Mouse (Mus musculus): ENCODE results near the gene Nrip1. TPM values are rescaled to one million over a fixed set of nuclear protein-coding genes. Genes with fewer than 3 reads are reported as not detected.

Nrip1 gene
- total RNA-seq, 4 experiments from 2014 or later, result 49.2 to 56.7 (median 50.9) TPM

GRCm38 (mm10) chr16:76283796-76284195, 89.8 kb downstream of the Nrip1 start:
- no peak for DNase-seq (ENCODE audit: low spot score in 2 of 2)

DNA sequence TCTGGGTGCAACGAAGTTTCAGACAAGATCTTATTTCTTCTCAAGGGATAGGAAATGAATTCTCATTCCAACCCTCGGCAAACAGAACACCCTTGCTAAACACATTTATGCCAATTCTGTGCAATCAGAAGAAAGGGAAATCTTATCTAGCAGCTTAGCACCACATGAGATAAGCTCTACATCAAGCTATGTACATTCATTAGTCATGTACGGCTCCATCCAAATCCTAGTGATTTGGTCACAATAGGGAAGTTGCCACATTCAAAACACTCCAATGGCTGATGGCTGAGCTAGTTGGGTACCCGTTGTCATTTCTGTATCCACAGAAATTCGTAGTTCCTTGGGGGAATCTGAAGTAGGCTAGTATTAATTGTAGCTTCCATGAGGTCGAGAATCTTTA, 91.8 kb downstream of the Nrip1 start:
- no peak for DNase-seq (ENCODE audit: low spot score in 2 of 2)

DNA sequence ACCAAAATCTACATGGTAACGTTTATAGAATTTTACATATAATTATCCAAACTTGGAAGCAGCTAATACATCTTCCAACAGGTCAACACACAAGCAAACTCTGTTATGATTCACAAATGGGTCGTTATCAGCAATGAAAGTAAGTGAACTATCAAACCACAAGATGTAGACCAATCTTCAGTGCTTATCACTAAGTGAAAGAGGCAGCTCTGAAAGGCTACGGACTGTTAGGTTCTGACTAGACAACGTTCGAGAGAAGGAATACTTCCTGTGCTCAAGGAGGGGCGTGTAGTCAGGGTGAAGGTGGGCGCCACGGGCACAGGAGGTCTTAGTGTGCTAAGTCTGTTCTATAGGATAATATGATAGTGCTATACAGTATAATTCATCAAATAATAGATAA, 93.3 kb downstream of the Nrip1 start:
- DNase-seq (ENCODE audit: low spot score in 2 of 2), result no peak

DNA sequence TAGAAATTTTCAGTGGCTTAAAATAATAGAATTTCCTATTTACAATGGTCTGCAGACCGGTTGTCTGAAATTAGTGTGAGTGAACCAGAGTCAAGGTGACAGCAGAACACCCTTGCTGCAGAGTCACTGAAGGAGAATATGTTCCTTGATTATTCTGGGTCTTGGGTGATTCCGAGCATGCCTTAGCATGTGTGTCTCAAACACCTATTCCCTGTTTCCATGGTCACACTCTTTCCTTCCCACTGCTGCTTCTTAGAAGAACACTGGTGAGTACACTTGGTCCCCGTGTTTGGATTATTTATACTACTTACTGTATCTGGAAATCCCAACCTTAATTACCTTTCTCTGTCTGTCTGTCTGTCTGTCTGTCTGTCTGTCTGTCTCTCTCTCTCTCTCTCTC, 97.4 kb downstream of the Nrip1 start:
- DNase-seq (ENCODE audit: low spot score in 2 of 2), result no peak

DNA sequence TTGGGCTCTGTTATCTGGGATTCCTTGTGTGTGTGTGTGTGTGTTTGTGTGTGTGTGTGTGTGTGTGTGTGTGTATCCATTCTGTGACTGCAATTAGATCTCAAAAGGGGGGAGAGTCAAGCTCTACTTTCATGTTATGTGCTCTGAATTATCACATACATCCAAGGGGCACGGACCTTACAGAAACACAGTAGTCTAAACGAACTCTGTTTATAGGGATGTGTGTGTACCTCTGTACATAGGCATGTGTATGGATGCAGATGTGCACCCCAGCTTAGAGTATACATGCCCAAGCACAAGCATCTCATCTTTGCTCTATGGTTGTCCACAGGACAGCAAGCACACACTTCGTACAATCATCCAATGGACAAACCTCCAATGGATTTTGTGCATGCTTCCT, 98.0 kb downstream of the Nrip1 start:
- DNase-seq (ENCODE audit: low spot score in 2 of 2), result no peak

- no peak for DNase-seq (ENCODE audit: low spot score in 2 of 2)
These were observed 98.5 kb downstream of the Nrip1 start for GRCm38 (mm10) chr16:76275166-76275565.

DNA sequence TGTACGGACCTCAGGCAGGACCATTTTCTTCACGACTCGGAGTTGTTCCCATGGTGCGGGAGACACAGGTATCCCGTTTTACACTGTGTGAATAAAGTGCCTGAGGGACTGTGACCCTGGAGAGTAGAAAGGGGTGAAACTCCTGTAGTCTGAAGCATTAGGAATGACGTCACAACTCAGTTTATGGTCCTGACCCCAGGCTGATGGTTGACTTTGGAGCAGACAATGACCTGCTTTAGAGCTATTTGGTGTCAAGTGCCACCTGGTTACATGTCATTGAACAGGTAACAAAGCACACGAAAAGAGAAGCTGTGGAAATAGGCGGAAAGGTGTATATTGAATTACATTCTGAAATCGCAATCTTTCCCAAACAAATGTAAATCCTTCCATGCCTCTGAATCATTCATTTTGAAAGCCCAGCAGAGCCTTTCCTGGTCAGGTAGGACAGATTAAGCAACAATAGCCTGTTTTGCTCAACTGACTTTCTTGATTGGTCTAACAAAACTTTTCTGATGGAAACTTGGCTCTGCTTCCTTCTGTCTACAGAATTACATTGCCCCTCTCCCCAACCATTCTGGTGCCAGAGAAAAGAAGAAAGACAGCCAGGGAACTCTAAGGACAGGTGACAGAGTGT, 106.9 kb downstream of the Nrip1 start:
- no peak for DNase-seq (ENCODE audit: low spot score in 2 of 2)

GRCm38 (mm10) chr16:76265874-76266273, 107.8 kb downstream of the Nrip1 start:
- no peak for DNase-seq (ENCODE audit: low spot score in 2 of 2)

GRCm38 (mm10) chr16:76265301-76265700, 108.3 kb downstream of the Nrip1 start:
- DNase-seq (ENCODE audit: low spot score in 2 of 2), result no peak

DNA sequence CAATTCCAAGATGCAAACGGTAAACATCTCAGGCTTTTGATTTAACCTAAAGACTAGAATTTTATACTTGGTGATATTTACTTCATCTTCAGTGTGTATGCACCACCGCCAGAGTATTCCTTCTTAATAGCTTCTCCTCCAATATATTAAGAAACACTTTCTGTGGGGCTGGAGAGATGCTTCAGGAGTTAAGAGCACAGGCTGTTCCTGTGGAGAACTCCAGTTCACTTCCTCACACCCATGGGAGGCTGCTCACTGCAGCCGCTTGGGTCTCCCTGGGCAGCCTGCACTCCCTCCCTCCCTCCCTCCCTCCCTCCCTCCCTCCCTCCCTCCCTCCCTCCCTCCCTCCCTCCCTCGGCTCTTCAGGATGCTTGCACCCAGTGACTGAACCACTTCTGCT, 110.2 kb downstream of the Nrip1 start:
- no peak for DNase-seq (ENCODE audit: low spot score in 2 of 2)

DNA sequence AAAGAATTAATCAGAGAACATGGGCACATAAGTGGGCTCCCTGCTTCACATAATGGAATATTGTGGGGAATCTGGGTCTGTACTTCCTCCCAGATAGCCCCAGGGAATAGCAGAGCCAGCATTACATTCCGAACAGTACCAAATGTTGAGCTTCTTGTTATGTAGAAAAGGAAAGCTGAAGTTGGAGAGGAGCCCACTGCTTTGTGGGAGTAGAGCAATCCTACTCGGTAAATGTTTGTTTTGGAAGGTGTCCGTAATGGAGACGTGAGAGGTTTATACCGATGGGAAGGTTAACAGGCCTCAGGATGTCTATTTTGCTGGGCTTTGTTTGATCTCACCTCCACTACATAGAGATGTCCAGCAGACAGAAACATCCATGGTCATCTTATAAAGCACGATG, 113.3 kb downstream of the Nrip1 start:
- no peak for DNase-seq (ENCODE audit: low spot score in 2 of 2)

GRCm38 (mm10) chr16:76251826-76252225, 121.8 kb downstream of the Nrip1 start:
- DNase-seq (ENCODE audit: low spot score in 2 of 2), result peak in 1 of 2 experiments; percentile 6

GRCm38 (mm10) chr16:76249345-76250091, 124.1 kb downstream of the Nrip1 start:
- DNase-seq (ENCODE audit: low spot score in 2 of 2), result no peak

- no peak for DNase-seq (ENCODE audit: low spot score in 2 of 2)
These were observed 130.8 kb downstream of the Nrip1 start for GRCm38 (mm10) chr16:76242850-76243249.

GRCm38 (mm10) chr16:76241266-76241665, 132.4 kb downstream of the Nrip1 start:
- DNase-seq (ENCODE audit: low spot score in 2 of 2), result no peak

GRCm38 (mm10) chr16:76239353-76239752, 134.3 kb downstream of the Nrip1 start:
- DNase-seq (ENCODE audit: low spot score in 2 of 2), result no peak

DNA sequence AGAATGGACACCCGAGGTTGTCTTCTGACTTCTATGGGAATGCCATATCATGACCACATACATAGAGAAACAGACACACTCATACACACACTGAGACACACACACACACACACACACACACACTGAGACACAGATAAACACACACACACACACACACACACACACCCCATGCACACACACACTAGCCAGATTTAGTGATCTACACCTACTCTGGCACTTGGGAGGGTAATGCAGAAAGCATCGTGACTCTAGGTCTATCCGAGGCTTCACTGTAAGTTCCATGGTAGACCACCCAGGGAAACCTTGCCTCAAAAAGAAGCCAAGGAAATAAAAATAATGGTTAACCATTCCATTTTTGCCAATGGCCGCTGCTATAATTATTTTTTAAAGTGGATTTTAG, 134.8 kb downstream of the Nrip1 start:
- no peak for DNase-seq (ENCODE audit: low spot score in 2 of 2)

Data from layer of hippocampus, adult 8-10 months (tissue).